Mouse (Mus musculus) left cerebral cortex, adult 2 months (tissue): ENCODE measurements around the gene Zfp119b. TPM values are rescaled to one million over a fixed set of nuclear protein-coding genes. Genes with fewer than 3 reads are reported as not detected.

Experiments used
- DNase-seq, 2 experiments: peaks; one replicate each; pipeline ENCODE4 v3.0.0; 2021 to 2022; ENCODE audit warnings: low spot score in 2 of 2, mixed read lengths in 1 of 2; ENCODE audit errors: extremely low spot score in 1 of 2
- H3K27ac ChIP-seq: fragments of 200-600 bp; 2 replicates; pipeline ENCODE4 v1.8.1; 2022
- H3K4me3 ChIP-seq: fragments of 200-600 bp; 2 replicates; pipeline ENCODE4 v1.8.1; 2022
- CTCF ChIP-seq: fragments of 200-600 bp; IDR thresholded peaks from 2 replicates; pipeline ENCODE4 v1.8.1; 2022; ENCODE audit warnings: antibody characterized with exemption, mild to moderate bottlenecking, moderate library complexity
- intact Hi-C: fragments of 180-260 bp; cut with DNase I; formaldehyde crosslinking; loops from one replicate; pipeline ENCODE4 v1.15.1; 2025
- total RNA-seq, 2 experiments: library from RNA; stranded (reverse); gene quantifications; 2 replicates each; pipeline ENCODE4 v1.2.3; 2021

Zfp119b gene
- total RNA-seq, 2 experiments from 2014 or later, result 2.3 to 4.1 TPM

- Histone ChIP-seq H3K27ac (no peak overlapping the region), H3K4me3 (no peak overlapping the region)
- TF ChIP-seq CTCF, result no peak; the same call in 1 of the 2 replicates
- no peak for DNase-seq
- intact Hi-C loops, result no loop called here
These were observed 15.7 kb upstream of the Zfp119b start for GRCm38 (mm10) chr17:55964996-55965395.

GRCm38 (mm10) chr17:55964496-55964895 lies 15.2 kb upstream of the Zfp119b start:
- intact Hi-C loops, result no loop called here
- no peak for DNase-seq
- H3K27ac ChIP-seq, result no peak overlapping the region
- TF ChIP-seq CTCF, result no peak
- no peak overlapping the region for H3K4me3 ChIP-seq

GRCm38 (mm10) chr17:55963171-55963570 lies 13.9 kb upstream of the Zfp119b start:
- DNase-seq, result peak; percentile 7 to 8
- no peak for TF ChIP-seq CTCF
- H3K4me3 ChIP-seq, result no peak overlapping the region
- intact Hi-C loops, result no loop called here
- H3K27ac ChIP-seq, result no peak overlapping the region

- DNase-seq, result peak; percentile 7 to 9
- Histone ChIP-seq H3K4me3 (no peak overlapping the region), H3K27ac (no peak overlapping the region)
- intact Hi-C loops, result no loop called here
- no peak for TF ChIP-seq CTCF
These were observed 12.3 kb upstream of the Zfp119b start for GRCm38 (mm10) chr17:55961631-55962030.

DNA sequence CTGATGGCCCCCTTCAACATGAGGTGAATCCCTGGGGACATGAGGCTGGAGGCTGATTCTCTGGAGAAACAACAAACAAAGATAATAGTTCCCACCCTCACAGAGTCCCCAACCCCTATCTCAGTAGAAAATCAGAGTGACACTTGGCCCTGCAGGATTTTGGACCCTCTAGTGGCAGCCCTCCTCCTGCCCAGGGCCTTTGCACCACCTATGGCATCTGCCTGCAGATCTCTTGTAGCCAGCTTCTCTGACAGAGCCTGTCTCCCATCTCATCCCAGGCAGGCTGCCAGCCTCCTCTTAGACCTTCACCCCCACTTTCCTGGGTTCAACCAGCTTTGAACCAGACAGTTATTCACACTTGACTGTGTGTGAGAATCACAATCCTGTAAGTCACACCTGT lies 11.5 kb upstream of the Zfp119b start:
- H3K4me3 ChIP-seq, result no peak overlapping the region
- H3K27ac ChIP-seq, result no peak overlapping the region
- intact Hi-C loops, result no loop called here
- DNase-seq, result peak; percentile 9
- no peak for TF ChIP-seq CTCF

DNA sequence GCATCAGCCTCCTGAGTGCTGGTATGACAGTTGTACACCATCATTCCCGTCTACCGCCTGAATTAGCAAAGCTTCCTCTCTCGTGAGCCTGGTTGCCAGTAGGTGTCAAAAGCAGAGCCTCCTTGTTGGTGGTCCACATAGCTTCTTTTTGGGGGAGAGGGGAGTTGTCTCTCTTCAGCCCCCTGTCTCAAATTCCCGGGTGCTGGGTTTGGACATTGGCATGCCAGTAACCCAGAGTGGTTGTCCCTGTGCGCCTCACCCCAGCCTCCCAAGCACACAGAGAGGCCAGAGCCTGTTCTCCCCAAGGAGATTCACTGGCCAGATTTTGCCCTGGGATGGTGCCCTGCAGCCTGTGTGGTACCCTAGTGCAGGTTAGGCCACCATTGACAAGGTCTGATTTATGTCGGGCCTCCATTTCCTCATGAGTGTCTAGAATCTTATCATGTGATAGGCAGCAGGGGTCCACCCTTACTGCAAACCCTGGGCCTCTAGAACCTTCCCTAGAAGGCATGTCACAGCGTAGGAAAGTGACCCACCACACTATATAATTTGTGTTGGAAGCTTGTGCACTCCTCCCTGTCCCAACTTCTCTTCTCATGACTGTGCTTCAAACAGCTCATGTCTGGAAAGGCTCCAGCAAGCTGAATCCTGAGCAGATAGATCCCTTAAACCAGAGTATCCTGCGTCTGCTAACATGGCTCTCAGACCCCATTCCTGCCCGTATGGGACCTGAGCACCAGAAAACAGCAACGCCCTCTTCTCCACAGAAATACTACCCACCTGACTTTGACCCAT lies 10.8 kb upstream of the Zfp119b start:
- DNase-seq, result peak; percentile 9 to 13
- TF ChIP-seq CTCF, result no peak
- intact Hi-C loops, result loop anchor here (1.0 to 10.0 kb wide), 4 partner anchors 49 to 1605 kb away; partner anchors contain the start of gene Zfp959
- Histone ChIP-seq H3K4me3 (peak overlapping the region; percentile 53), H3K27ac (peak overlapping the region; percentile 70; the same call in 1 of the 2 replicates)

- TF ChIP-seq CTCF, result no peak
- intact Hi-C loops, result loop anchor here (1.0 to 10.0 kb wide), 4 partner anchors 50 to 1604 kb away; partner anchors contain the start of gene Zfp959
- Histone ChIP-seq H3K27ac (peak within 1 kb of the TSS; percentile 96), H3K4me3 (peak within 1 kb of the TSS; percentile 53)
- peak; percentile 92 to 95 for DNase-seq
These were observed 9.8 kb upstream of the Zfp119b start, which contains the start of gene Yju2 for GRCm38 (mm10) chr17:55958918-55959728. TSS of gene Yju2 (plus strand) at chr17:55959099.

- Histone ChIP-seq H3K27ac (peak overlapping the region; percentile 96), H3K4me3 (peak overlapping the region; percentile 53)
- DNase-seq, result peak; percentile 16 to 17
- intact Hi-C loops, result loop anchor here (5.0 to 10.0 kb wide), 3 partner anchors 66 to 1604 kb away; partner anchors contain the start of gene Zfp959
- TF ChIP-seq CTCF, result no peak
These were observed 9.2 kb upstream of the Zfp119b start for GRCm38 (mm10) chr17:55958584-55958886.

DNA sequence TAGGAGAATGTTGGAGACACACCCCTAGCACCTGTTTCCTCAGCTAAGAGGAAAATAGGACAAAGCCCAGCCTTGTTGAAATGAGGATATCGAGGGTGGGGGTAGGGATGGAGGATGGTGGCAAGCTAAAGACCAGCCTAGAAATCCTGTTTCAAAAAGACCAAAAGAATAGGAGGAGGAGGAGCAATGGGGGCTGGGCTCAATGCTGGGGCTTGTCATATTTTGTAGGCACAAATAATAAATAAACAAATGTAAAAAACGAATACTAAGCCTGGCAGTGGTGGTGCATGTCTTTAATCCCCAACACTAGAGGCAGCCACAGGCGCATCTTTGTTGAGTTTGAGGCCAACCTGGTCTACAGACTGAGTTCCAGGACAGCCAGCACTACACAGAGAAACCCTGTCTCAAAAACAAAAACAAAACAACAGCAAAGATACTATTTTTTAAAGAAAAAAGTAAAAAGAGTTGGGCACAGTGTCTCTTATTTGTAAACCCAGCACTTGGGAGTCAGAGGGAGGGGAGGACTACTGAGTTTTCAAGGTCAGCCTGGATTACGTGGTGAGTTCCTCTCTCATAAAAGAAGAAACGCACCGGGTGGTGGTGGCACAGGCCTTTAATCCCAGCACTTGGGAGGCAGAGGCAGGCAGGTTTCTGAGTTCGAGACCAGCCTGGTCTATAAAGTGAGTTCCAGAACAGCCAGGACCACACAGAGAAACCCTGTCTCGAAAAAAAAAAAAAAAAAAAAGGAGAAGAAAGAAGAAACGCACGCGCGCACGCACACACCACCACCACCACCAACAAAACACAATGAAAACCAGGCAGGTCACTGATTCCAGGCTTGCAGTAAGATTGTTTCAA lies 8.7 kb upstream of the Zfp119b start:
- H3K4me3 ChIP-seq, result peak overlapping the region; percentile 53
- H3K27ac ChIP-seq, result peak overlapping the region; percentile 96
- TF ChIP-seq CTCF, result no peak
- peak; percentile 9 to 11 for DNase-seq
- intact Hi-C loops, result loop anchor here (2.0 to 10.0 kb wide), 4 partner anchors 66 to 1603 kb away; partner anchors contain the start of genes Ubxn6 and Zfp959

GRCm38 (mm10) chr17:55957168-55957567 lies 7.9 kb upstream of the Zfp119b start:
- intact Hi-C loops, result loop anchor here (2.0 to 10.0 kb wide), 4 partner anchors 65 to 1602 kb away; partner anchors contain the start of genes Ubxn6 and Zfp959
- peak; percentile 96 for TF ChIP-seq CTCF
- H3K27ac ChIP-seq, result no peak overlapping the region
- no peak overlapping the region for H3K4me3 ChIP-seq
- DNase-seq, result peak; percentile 63 to 67

DNA sequence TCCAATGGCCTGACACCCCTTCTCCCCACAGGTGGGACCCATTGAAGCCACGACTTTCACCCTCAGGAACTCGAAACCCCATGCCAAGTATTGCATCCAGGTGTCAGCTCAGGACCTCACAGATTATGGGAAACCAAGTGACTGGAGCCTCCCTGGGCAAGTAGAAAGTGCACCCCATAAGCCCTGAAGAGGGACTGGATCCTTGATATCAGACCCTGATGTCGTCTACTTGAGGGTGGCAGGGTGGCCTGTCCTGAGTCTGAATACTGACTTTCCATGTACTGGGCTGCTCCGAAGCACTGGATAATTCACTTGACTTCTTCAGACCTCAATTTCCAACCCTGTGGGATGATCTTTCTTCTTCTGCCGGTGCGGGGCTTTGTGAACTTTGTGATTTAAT lies 7.3 kb upstream of the Zfp119b start:
- DNase-seq, result no peak
- H3K4me3 ChIP-seq, result peak overlapping the region; percentile 60
- intact Hi-C loops, result loop anchor here (2.0 to 10.0 kb wide), 4 partner anchors 64 to 1602 kb away; partner anchors contain the start of genes Ubxn6 and Zfp959
- no peak for TF ChIP-seq CTCF
- no peak overlapping the region for H3K27ac ChIP-seq
